8 mouse cellular contexts compared by ENCODE assay signal in genomic region chr9:69453066-69453900, GRCm38 (mm10). TPM values are rescaled to one million over a fixed set of nuclear protein-coding genes. Genes with fewer than 3 reads are reported as not detected.
DNase-seq lines count a peak whose midpoint lies in the region; ATAC-seq and TF ChIP-seq lines count a peak whose summit lies in the region.

TSS of gene Anxa2 (plus strand) at chr9:69453620.

- H3K4me2 ChIP-seq in forebrain, postnatal 0 days (ENCODE audit: low read depth) = peak within 1 kb of the TSS; percentile 75

- peaks cover 0 to 27% of the 10 kb centered on the region in 2 experiments; a peak in 2 of 4 replicates for H3K4me1 ChIP-seq in ES-E14 (ENCODE audit: control insufficient read depth in 2 of 2, insufficient read depth in 2 of 2, low read length in 2 of 2, poor library complexity in 1 of 2)
- peaks cover 32% of the 10 kb centered on the region for H3K4me1 ChIP-seq in bone marrow macrophage, adult 2 months (ENCODE audit: control insufficient read depth, insufficient read depth, low read length)
- peaks cover 8% of the 10 kb centered on the region; the same call in 1 of the 2 replicates for H3K4me1 ChIP-seq in forebrain, postnatal 0 days (ENCODE audit: insufficient read depth)
- peaks cover 43% of the 10 kb centered on the region for H3K4me1 ChIP-seq in hindbrain, embryonic 10.5 days (replicated peaks)

- no peak for TF ChIP-seq POLR2A in bone marrow macrophage, adult 2 months (IDR thresholded peaks at IDR 0.05; ENCODE audit: borderline replicate concordance, low read depth, low read length)

- H3K9ac ChIP-seq in ES-E14 (ENCODE audit: insufficient read depth, low read depth, low read length, poor library complexity, severe bottlenecking) = peak within 1 kb of the TSS; percentile 62
- H3K9ac ChIP-seq in forebrain, postnatal 0 days = peak within 1 kb of the TSS; percentile 37; the same call in 1 of the 2 replicates

- 8% methylated on average over 37 of the region's 37 CpGs for WGBS in forebrain, postnatal 0 days
- WGBS in hindbrain, embryonic 10.5 days = 10% methylated on average over 37 of the region's 37 CpGs

- H3K36me3 ChIP-seq in ES-E14 (ENCODE audit: control insufficient read depth, insufficient read depth, low read length, poor library complexity, severe bottlenecking) = no peaks in the 10 kb centered on the region
- H3K36me3 ChIP-seq in forebrain, postnatal 0 days (ENCODE audit: insufficient read depth) = no peaks in the 10 kb centered on the region
- no peaks in the 10 kb centered on the region for H3K36me3 ChIP-seq in hindbrain, embryonic 10.5 days

- no peaks in the 10 kb centered on the region for H3K9me3 ChIP-seq in ES-E14 (ENCODE audit: control insufficient read depth, insufficient read depth, low read depth, low read length)
- no peaks in the 10 kb centered on the region for H3K9me3 ChIP-seq in forebrain, postnatal 0 days (ENCODE audit: low read length)
- H3K9me3 ChIP-seq in hindbrain, embryonic 10.5 days = no peaks in the 10 kb centered on the region

- peak; percentile 60 for DNase-seq in ES-E14 (ENCODE audit: low read depth, low spot score)
- DNase-seq in forebrain, postnatal 0 days = peak; percentile 59
- DNase-seq in hindbrain, embryonic 10.5 days (ENCODE audit: low spot score) = peak; percentile 57
- DNase-seq in layer of hippocampus, postnatal 14 days (ENCODE audit: low spot score in 2 of 2) = no peak
- peak; percentile 96 for DNase-seq in lung, postnatal 4 days
- DNase-seq in retina, postnatal 1 day = peak; percentile 85
- peak; percentile 85 for DNase-seq in urinary bladder, postnatal 10 days (ENCODE audit: low spot score)

- in situ Hi-C loops in ES-E14 (cut with MboI; ENCODE audit: low sequenced_read_pairs in 2 of 2, unreplicated experiment in 2 of 2) = no loop called here

- H3K27me3 ChIP-seq in forebrain, postnatal 0 days (ENCODE audit: insufficient read depth, low read length) = peaks cover 11% of the 10 kb centered on the region
- peaks cover 50% of the 10 kb centered on the region for H3K27me3 ChIP-seq in hindbrain, embryonic 10.5 days (ENCODE audit: insufficient read depth, poor library complexity, severe bottlenecking)

- peak within 1 kb of the TSS; percentile 74 to 75 for H3K4me3 ChIP-seq in ES-E14 (ENCODE audit: insufficient read depth in 1 of 2, low read depth in 1 of 2, low read length in 2 of 2, poor library complexity in 1 of 2, severe bottlenecking in 1 of 2)
- peak within 1 kb of the TSS; percentile 60 for H3K4me3 ChIP-seq in bone marrow macrophage, adult 2 months (ENCODE audit: insufficient read depth, low read length)
- H3K4me3 ChIP-seq in forebrain, postnatal 0 days (ENCODE audit: low read depth, low read length) = peak within 1 kb of the TSS; percentile 39
- peak within 1 kb of the TSS; percentile 63 for H3K4me3 ChIP-seq in hindbrain, embryonic 10.5 days

- TF ChIP-seq CTCF in bone marrow macrophage, adult 2 months (IDR thresholded peaks at IDR 0.05; ENCODE audit: low read depth, low read length) = no peak
- no peak for TF ChIP-seq CTCF in forebrain, postnatal 0 days (IDR thresholded peaks at IDR 0.05; ENCODE audit: low read depth)

- H3K27ac ChIP-seq in ES-E14 (ENCODE audit: insufficient read depth, low read depth, low read length, poor library complexity, severe bottlenecking) = 0 out of 2 replicates have a peak within 1 kb of the TSS, but pooled peaks have one; percentile 13
- H3K27ac ChIP-seq in bone marrow macrophage, adult 2 months (ENCODE audit: insufficient read depth, low read depth, low read length) = peak within 1 kb of the TSS; percentile 60
- H3K27ac ChIP-seq in forebrain, postnatal 0 days (ENCODE audit: low read depth, low read length) = 0 out of 2 replicates have a peak within 1 kb of the TSS, but pooled peaks have one; percentile 29
- peak within 1 kb of the TSS; percentile 81 for H3K27ac ChIP-seq in hindbrain, embryonic 10.5 days

- peak; percentile 80 for ATAC-seq in forebrain, postnatal 0 days

TF ChIP-seq in ES-E14, 5 proteins besides CTCF, POLR2A, EP300 and RAD21:
- no peak for TF ChIP-seq ZC3H11A (IDR thresholded peaks at IDR 0.05; ENCODE audit: borderline replicate concordance, low read depth, low read length)
- no peak for TF ChIP-seq HCFC1 (IDR thresholded peaks at IDR 0.05; ENCODE audit: borderline replicate concordance, insufficient read depth, low read length)
- no peak for TF ChIP-seq ZNF384 (IDR thresholded peaks at IDR 0.05; ENCODE audit: low read depth, low read length)
- no peak for TF ChIP-seq MAFK (IDR thresholded peaks at IDR 0.05; ENCODE audit: insufficient read depth, low read depth, low read length)
- TF ChIP-seq CHD2 (IDR thresholded peaks at IDR 0.05; ENCODE audit: low read depth, low read length) = no peak

RNA-seq across cellular contexts. Expression of gene Anxa2, which starts in this region (rescaled TPM):
- 170 and 344 TPM in 2 replicates for total RNA-seq in ES-E14 (2012; rRNA removed)
- polyA plus RNA-seq in bone marrow macrophage, adult 2 months (2012; ENCODE audit: insufficient read depth, insufficient read length, missing spikeins) = 470 and 511 TPM in 2 replicates
- 49.2 and 68.4 TPM in 2 replicates for total RNA-seq in forebrain, postnatal 0 days (2014; rRNA removed)
- polyA plus RNA-seq in forebrain, postnatal 0 days (2015; fragmentation: Nextera tagmentation; extraction: Ambion mirVana) = 62.8 and 66.3 TPM in 2 replicates
- 146 and 230 TPM in 2 replicates for polyA plus RNA-seq in hindbrain, embryonic 10.5 days (2016; fragmentation: Nextera tagmentation; extraction: Ambion mirVana)
- 10 to 100 TPM; 12.4 to 18.4 TPM for total RNA-seq in layer of hippocampus, postnatal 14 days (2021)

Comparison
In these comparisons a context has a peak if more than half of its experiments do, and no peak if none do; other contexts are left out.
1. DNase-seq: peak in ES-E14 (single experiment), forebrain, postnatal 0 days (single experiment), hindbrain, embryonic 10.5 days (single experiment), lung, postnatal 4 days (2 of 2), retina, postnatal 1 day (single experiment) and urinary bladder, postnatal 10 days (single experiment); none in layer of hippocampus, postnatal 14 days (0 of 2).
2. H3K27ac ChIP-seq: peak in every context shown above with its lines; median percentile 81 in hindbrain, embryonic 10.5 days; 60 in bone marrow macrophage, adult 2 months; 29 in forebrain, postnatal 0 days; 13 in ES-E14.
3. Peak in every context shown above with its lines, with median percentiles within 50 percentile points of each other: H3K4me3 ChIP-seq.